Mouse (Mus musculus) cortical plate, adult 2 months (tissue): ENCODE measurements around the gene Zfhx2.

Source experiments
- CTCF ChIP-seq: fragments of 200-500 bp; IDR thresholded peaks from 2 replicates; pipeline ENCODE4 v1.5.1; 2011; ENCODE audit warnings: mild to moderate bottlenecking, control low read depth, low read length; ENCODE audit not compliant: insufficient read depth; ENCODE audit errors: extremely low read depth
- POLR2A ChIP-seq: fragments of 200-500 bp; IDR thresholded peaks from 2 replicates; pipeline ENCODE4 v1.6.1; 2011; ENCODE audit warnings: mild to moderate bottlenecking, low read length, control low read depth; ENCODE audit not compliant: insufficient read depth; ENCODE audit errors: extremely low read depth

- no peak for TF ChIP-seq POLR2A
- no peak for TF ChIP-seq CTCF
These were observed 69.1 kb downstream of the Zfhx2 start for GRCm38 (mm10) chr14:55023011-55023410.
